Mouse (Mus musculus) lung, adult 18-20 months (tissue): ENCODE data around the gene Trim12a.
A peak's percentile ranks its signal among the peaks of the same experiment; 100 is the strongest.
"Not testable (repeated sequence)": the region's sequence is repeated elsewhere in the genome, so short reads cannot be mapped to it uniquely, and the experiment has no call there.

Source experiments
- DNase-seq, 2 experiments: peaks; one replicate each; pipeline ENCODE4 v3.0.0; 2022; ENCODE audit warnings: mixed read lengths in 2 of 2

Gene Trim12a

GRCm38 (mm10) chr7:104315369-104316080 is at the start of gene Trim12a:
TSS of gene Trim12a (minus strand) at chr7:104315466.
- not testable (repeated sequence) for DNase-seq

DNA sequence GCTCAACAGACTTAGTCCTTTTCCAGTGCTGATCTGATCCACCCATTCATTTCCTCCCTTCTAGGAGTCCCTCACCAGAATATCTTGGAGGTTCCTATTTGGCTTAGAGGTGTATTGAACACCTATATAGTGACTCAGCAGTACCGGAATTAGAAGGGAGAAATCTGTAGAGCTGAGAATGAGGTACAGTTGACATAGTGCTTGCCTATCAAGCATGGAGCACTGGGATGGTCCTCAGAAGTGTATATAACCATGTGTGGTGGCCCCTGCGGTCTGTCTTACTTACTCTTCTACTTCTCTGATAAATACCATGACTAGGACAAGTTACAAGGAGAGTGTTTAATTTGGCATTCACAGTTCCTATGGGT is 38.3 kb upstream of the Trim12a start:
- DNase-seq: no peak

DNA sequence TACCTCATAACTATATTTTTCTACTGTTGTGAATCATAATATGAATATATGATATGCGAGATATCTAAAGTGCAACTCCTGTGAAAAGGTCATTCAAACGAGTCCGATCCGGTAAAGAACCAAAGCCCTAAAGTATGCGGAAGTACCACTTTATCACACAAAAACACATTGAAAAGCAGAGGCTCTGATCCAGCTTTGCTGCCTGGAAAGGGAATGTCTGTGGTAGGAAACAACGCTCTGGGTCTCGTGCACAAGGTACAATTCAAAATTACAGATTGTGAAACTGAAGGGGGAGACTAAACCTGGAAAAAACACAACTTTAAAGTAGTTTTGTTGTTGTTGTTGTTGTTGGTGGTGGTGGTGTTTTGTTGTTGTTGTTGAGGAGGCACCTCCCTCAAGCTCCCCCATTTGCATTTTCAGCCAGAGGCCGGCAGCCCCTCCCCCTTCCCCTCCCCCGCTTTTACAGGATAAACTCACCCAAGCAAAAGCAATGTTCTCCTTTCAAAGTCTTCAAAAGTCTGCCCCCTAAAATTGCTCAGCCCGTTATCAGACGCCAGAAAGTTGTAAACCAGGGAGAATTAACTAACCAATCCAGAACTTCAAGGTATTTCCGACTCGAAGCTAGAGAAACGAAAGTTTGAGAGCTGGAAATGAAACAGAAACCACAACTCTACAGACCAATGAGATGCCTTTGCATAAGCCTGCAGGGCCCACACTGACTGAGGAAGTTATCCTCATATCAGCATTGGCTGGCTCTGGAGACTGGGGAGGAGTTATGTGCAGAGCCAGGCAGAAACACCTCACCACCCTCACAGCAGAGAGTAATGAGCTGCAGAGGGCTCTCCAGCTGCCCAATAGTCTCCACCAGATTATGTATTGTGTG is 37.7 kb upstream of the Trim12a start, which contains the start of gene Trim12c:
Trim12c (minus strand) TSS at position 646 of the 883 bp plus-strand sequence.
- DNase-seq: peak; percentile 85 to 89

- DNase-seq: not testable (repeated sequence)
Observed at GRCm38 (mm10) chr7:104348043-104348442, 32.8 kb upstream of the Trim12a start.

DNA sequence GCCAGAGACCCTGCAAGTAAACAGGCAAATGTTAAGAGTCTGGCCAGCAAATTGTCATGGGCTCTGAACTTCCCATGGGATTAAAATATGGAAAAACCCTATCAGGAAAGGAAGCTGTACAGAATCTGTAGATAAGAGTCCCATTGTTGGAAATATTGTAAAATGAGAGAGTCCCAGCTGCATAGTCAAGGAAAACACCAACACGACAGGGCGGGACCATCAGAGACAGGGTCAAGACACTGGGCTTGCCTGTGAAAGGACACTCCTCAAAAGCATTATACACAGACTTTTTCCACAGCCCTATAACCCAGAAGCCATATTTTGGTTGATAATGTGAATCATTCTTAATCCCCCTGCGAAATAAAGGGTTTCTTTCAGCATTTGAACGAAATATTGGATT is 25.5 kb upstream of the Trim12a start:
- DNase-seq: not testable (repeated sequence)

GRCm38 (mm10) chr7:104335547-104335946 is 20.3 kb upstream of the Trim12a start:
- not testable (repeated sequence) for DNase-seq

GRCm38 (mm10) chr7:104329171-104329570 is 13.9 kb upstream of the Trim12a start, which contains the start of gene Trim34b:
TSS of gene Trim34b (plus strand) at chr7:104329471.
- DNase-seq: not testable (repeated sequence)

DNA sequence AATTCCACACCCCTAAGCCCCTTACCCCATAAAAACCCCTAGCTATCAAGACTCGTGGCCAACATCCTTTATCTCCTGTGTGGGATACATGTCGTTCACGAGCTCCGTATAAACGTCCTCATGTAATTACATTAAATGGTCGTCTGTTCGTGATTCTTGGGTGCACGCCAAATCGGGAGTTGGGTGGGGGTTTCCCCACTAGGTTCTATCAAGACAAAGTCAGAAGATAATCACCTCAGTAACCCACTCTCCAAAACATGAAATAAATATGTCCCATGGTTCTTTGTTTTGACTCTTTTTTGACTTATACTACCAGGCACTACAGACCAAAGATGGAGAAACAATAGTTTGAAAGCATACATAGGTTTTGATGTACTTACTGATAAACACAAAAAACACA is 6.8 kb upstream of the Trim12a start:
- no peak for DNase-seq

DNA sequence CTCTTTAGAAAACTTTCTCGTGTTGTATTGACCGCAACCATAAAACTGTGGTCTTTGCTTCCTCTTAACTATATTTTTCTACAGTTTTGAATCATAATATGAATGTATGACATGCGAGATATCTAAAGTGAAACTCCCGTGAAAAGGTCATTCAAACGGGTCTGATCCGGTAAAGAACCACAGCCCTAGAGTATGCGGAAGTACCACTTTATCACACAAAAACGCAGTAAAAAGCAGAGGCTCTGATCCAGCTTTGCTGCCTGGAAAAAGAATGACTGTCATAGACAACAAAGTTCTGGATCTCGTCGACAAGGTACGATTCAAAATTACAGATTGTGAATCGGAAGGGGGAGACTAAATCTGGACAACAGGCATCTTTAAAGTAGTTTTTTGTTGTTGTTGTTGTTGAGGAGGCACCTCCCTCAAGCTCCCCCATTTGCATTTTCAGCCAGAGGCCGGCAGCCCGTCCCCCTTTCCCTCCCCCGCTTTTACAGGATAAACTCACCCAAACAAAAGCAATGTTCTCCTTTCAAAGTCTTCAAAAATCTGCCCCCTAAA is 391 bp downstream of the Trim12a start:
- peak in 1 of 2 experiments; percentile 7 for DNase-seq

DNA sequence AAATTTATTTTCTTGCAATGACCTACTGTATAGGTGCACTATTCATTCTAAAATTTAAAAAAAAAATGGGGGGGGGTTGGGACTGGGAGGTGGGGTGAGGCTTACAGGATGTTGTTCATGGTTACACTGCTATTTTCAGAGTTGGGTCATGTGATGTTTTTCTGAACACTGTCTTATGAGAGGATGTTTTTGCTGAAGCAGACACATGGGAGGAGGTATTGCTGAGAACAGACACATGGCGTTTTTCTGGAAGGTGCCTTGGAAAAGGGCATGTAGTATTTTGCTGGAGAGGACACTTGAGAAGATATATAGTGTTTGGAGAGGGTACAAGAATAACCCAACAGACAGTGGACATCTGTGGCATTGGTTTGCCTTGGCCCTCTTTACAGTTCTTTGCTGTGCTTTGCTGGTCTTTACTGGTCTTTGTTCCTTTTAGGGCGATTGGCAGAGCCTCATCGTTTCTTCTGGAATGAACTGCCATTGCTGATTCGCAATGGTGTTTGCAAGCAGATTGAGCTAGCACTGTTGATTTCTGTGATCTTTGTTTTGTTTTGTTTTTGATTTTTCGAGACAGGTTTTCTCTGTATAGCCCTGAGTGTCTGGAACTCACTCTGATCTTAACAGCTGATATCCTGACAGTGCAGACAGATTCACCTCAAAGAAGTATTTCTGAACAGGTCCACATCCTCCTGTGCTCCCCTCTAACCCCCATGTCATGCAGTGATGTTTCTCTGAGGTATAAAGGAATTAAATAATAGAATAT is 23.4 kb downstream of the Trim12a start:
- no peak for DNase-seq

DNA sequence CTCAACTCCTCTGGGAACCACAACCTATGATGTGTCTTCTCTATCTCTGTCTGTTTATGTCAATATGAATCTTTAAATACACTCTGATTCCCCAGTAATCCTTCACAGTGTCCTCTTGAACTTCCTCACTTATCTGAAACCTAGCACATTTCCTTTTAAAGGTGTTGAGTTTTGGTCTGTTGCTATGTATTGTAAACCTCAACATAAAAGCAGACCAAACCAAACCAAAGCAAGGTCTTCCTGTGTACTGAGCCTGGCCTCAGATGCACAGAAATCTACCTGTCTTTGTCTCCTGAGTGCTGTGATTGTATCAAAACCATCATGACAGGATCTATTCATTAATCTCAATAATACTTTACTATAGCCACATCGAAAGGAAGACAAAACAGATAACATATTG is 24.6 kb downstream of the Trim12a start:
- no peak for DNase-seq

GRCm38 (mm10) chr7:104287576-104288443 is 27.5 kb downstream of the Trim12a start, which contains the start of gene Trim5:
TSS of gene Trim5 (minus strand) at chr7:104288094.
- peak in 1 of 2 experiments; percentile 6 for DNase-seq

GRCm38 (mm10) chr7:104279361-104279760 is 35.9 kb downstream of the Trim12a start:
- not testable (repeated sequence) for DNase-seq

DNA sequence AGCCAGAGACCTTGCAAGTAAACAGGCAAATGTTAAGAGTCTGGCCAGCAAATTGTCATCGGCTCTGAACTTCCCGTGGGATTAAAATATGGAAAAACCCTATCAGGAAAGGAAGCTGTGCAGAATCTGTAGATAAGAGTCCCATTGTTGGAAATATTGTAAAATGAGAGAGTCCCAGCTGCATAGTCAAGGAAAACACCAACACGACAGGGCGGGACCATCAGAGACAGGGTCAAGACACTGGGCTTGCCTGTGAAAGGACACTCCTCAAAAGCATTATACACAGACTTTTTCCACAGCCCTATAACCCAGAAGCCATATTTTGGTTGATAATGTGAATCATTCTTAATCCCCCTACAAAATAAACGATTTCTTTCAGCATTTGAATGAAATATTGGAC is 49.9 kb downstream of the Trim12a start:
- not testable (repeated sequence) for DNase-seq

GRCm38 (mm10) chr7:104260380-104260779 is 54.9 kb downstream of the Trim12a start:
- not testable (repeated sequence) for DNase-seq
